Mouse (Mus musculus) liver, embryonic 11.5 days (tissue): ENCODE data around the gene Lrig3. TPM values are rescaled to one million over a fixed set of nuclear protein-coding genes. Genes with fewer than 3 reads are reported as not detected.
A peak's percentile ranks its signal among the peaks of the same experiment; 100 is the strongest.

Experiments used
- ATAC-seq: fragments of 200-750 bp; cut with Nextera tagmentation; replicated peaks from 2 replicates; pipeline ENCODE4 v1.8.0; 2017; ENCODE audit warnings: moderate number of reproducible peaks, mild to moderate bottlenecking, moderate TSS enrichment, moderate library complexity; ENCODE audit not compliant: low FRiP score
- DNase-seq: peaks from one replicate; pipeline ENCODE4 v3.0.0-alpha.2; 2017; ENCODE audit warnings: low spot score
- H3K27ac ChIP-seq: fragments of 300-500 bp; sonication (generic); 2 replicates; pipeline ENCODE4 v1.5.1; 2014; ENCODE audit warnings: mild to moderate bottlenecking, low read depth, low read length, control low read depth
- H3K27me3 ChIP-seq: fragments of 300-500 bp; sonication (generic); replicated peaks from 2 replicates; pipeline ENCODE4 v1.6.1; 2014; ENCODE audit warnings: low read length, mixed read lengths; ENCODE audit not compliant: control insufficient read depth, insufficient read depth
- H3K36me3 ChIP-seq: fragments of 300-500 bp; sonication (generic); 2 replicates; pipeline ENCODE4 v1.6.1; 2014; ENCODE audit warnings: mild to moderate bottlenecking, low read length, moderate library complexity, mixed read lengths; ENCODE audit not compliant: control insufficient read depth, insufficient read depth
- H3K4me1 ChIP-seq: fragments of 300-500 bp; sonication (generic); replicated peaks from 2 replicates; pipeline ENCODE4 v1.6.1; 2014; ENCODE audit warnings: low read length, mixed read lengths; ENCODE audit not compliant: control insufficient read depth, insufficient read depth
- H3K4me2 ChIP-seq: fragments of 300-500 bp; sonication (generic); 2 replicates; pipeline ENCODE4 v1.6.1; 2014; ENCODE audit warnings: mild to moderate bottlenecking, control low read depth, moderate library complexity
- H3K4me3 ChIP-seq: fragments of 300-500 bp; sonication (generic); 2 replicates; pipeline ENCODE4 v1.5.1; 2014; ENCODE audit warnings: low read depth, low read length, control low read depth
- H3K9ac ChIP-seq: fragments of 300-500 bp; sonication (generic); 2 replicates; pipeline ENCODE4 v1.6.1; 2014; ENCODE audit warnings: low read depth, low read length, control low read depth
- H3K9me3 ChIP-seq: fragments of 300-500 bp; sonication (generic); 2 replicates; pipeline ENCODE4 v1.6.1; 2016; ENCODE audit warnings: low read length, inconsistent platforms, mixed read lengths; ENCODE audit not compliant: control insufficient read depth
- whole genome bisulfite sequencing: fragments of 180-500 bp; shearing (Covaris S2); extraction: QIAGEN DNeasy Blood & Tissue Kit; methylation state at CpG from one replicate; pipeline ENCODE4 v1.1.7; 2014; 5-methylcytosine and 5-hydroxymethylcytosine counted together
- polyA plus RNA-seq: library from polyadenylated mRNA; unstranded; fragments of >200 nt; fragmentation: Nextera tagmentation; extraction: Ambion mirVana; gene quantifications from 2 replicates; pipeline ENCODE4 v1.2.1, GENCODE M21; 2014

The Lrig3 gene
- polyA plus RNA-seq, 1 experiment from 2014 or later: 3.6 TPM

DNA sequence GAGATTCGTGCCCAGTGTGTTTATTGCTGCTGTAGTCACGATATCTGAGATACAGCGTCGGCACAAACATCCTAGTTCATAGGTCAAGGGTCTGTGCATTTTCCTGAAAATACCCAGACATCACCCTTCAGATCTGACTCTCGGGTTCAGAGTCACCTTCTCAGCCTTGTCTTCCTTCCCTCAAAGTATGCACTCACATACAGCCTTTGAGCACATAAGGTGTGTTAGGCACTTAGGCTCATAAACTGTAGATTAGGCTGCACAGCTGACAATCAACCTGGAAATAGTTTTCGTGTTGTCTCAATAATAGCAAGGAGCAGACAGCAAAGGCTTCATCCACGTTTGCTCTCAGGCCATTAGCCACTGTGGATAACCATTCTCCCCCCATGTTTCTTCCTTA, 11.6 kb upstream of the Lrig3 start:
- Histone ChIP-seq H3K27ac (no peak overlapping the region), H3K4me2 (no peak overlapping the region), H3K9ac (no peak overlapping the region), H3K4me3 (no peak overlapping the region), H3K4me1 (no peaks in the 10 kb centered on the region), H3K36me3 (no peaks in the 10 kb centered on the region), H3K9me3 (no peaks in the 10 kb centered on the region), H3K27me3 (no peaks in the 10 kb centered on the region)
- DNase-seq: no peak
- 67% methylated on average over 7 of the region's 7 CpGs for whole genome bisulfite sequencing
- no peak for ATAC-seq

- Histone ChIP-seq H3K27ac (no peak overlapping the region), H3K27me3 (no peaks in the 10 kb centered on the region), H3K4me2 (no peak overlapping the region), H3K4me3 (no peak overlapping the region), H3K36me3 (no peaks in the 10 kb centered on the region), H3K9ac (no peak overlapping the region), H3K4me1 (no peaks in the 10 kb centered on the region), H3K9me3 (no peaks in the 10 kb centered on the region)
- ATAC-seq (no peak), DNase-seq (no peak)
- WGBS: 84% methylated on average over 12 of the region's 12 CpGs
Measured at GRCm38 (mm10) chr10:125954747-125955530, 11.0 kb upstream of the Lrig3 start.

DNA sequence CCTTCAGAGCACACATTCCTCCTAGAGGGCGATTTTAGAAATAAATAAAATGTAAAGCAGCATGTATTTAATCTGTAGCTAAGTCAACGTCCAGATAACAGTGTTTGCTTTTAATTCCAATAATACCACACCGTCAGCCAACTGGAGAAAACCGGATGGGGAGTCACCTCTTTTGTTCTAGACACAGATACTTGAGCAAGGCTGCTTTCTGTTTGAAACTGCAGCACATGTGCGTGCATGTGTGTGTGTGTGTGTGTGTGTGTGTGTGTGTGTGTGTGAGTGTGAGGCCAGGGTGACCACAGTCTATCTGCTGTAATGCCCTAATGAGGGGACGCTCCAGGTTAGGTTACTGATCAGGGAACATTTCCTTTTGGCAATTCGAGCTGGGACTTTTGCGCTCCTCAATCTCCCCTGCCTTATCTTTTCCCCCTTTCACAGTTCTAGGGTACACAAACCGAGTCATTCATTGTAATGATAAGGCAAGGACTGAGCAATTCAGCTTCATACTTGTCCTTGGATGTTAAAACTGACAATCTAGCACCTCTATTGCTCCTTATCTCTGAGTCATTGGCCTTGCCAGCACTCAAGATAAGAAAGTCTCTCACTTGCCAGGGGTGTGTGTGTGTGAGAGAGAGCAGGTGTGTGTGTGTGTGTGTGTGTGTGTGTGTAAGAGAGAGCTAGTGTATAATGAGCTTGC, 4.4 kb upstream of the Lrig3 start:
- Histone ChIP-seq H3K36me3 (no peaks in the 10 kb centered on the region), H3K9me3 (no peaks in the 10 kb centered on the region), H3K4me2 (no peak overlapping the region), H3K4me3 (no peak overlapping the region), H3K4me1 (no peaks in the 10 kb centered on the region; the same call in 1 of the 2 replicates), H3K27me3 (peaks cover 6% of the 10 kb centered on the region), H3K9ac (no peak overlapping the region), H3K27ac (no peak overlapping the region)
- DNase-seq: no peak
- WGBS: 32% methylated on average over 9 of the region's 9 CpGs
- no peak for ATAC-seq

DNA sequence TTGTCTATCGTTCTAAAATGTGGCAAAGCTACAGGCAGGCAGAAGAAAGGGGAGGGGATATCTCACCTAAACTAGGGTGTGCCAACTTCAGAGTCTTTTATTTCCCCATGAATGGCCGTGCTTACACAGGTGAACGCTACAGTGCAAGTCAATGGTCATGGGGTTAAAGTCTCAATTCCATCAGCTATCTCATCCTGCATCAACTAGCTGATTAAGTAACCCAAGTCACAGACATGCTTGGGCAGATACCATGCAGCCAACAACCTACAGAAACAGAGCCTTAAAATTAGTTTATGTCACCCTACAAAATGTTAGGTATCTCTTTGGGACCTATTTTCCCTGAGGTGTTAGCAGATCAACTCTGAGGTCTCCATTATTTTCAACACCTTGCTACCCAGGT, 1.3 kb upstream of the Lrig3 start:
- Histone ChIP-seq H3K9me3 (no peaks in the 10 kb centered on the region), H3K27me3 (peaks cover 16% of the 10 kb centered on the region)
- 84% methylated on average over 3 of the region's 3 CpGs for WGBS

DNA sequence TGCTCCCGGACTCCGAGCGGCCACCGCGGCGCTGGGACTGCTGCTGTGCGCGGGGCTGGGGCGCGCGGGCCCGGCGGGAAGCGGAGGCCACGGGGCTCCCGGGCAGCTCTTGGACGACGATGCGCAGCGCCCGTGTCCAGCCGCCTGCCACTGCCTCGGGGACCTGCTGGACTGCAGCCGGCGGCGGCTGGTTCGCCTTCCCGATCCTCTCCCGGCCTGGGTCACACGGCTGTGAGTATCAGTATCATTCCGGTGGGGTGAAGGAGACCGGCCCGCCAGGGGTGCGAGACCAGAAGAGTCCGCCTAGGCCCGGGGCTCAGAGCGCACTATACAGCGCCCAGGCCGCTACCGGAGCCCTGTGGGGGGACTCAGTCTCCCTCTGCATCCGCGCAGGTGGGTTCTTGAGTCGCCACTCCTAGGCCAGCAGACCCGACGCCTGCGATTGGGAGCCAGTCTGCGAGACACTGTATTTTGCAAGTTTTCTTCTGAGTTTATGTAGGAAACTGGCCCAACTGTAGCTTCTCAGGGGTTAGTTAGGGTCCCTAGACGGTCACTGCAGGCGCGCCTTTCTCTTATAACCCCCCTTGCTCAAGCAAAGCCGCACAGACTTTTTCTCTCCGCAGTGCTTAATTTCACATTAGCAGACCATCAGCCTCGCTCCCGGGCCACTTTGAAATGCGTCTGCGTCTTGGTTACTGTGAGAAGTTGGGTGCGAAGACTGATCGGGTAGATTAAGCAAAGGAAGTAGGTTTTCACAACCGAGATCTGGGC, 698 bp downstream of the Lrig3 start:
- H3K4me2 ChIP-seq: peak overlapping the region; percentile 68
- peak overlapping the region; percentile 58 for H3K4me3 ChIP-seq
- peaks cover 16% of the 10 kb centered on the region for H3K27me3 ChIP-seq
- under 1% methylated on average over 56 of the region's 59 CpGs for WGBS
- peak overlapping the region; percentile 51 for H3K9ac ChIP-seq
- no peaks in the 10 kb centered on the region; the same call in 1 of the 2 replicates for H3K4me1 ChIP-seq
- peak; percentile 68 for DNase-seq
- no peaks in the 10 kb centered on the region for H3K9me3 ChIP-seq
- peak; percentile 56 for ATAC-seq
- peak overlapping the region; percentile 23 for H3K27ac ChIP-seq
- no peaks in the 10 kb centered on the region for H3K36me3 ChIP-seq

More for the DNA sequence above, 1.3 kb upstream of the Lrig3 start:
- DNase-seq: no peak
- no peak for ATAC-seq
- Histone ChIP-seq H3K27ac (no peak overlapping the region), H3K9ac (no peak overlapping the region), H3K4me3 (no peak overlapping the region), H3K4me2 (no peak overlapping the region), H3K4me1 (no peaks in the 10 kb centered on the region; the same call in 1 of the 2 replicates), H3K36me3 (no peaks in the 10 kb centered on the region)

DNA sequence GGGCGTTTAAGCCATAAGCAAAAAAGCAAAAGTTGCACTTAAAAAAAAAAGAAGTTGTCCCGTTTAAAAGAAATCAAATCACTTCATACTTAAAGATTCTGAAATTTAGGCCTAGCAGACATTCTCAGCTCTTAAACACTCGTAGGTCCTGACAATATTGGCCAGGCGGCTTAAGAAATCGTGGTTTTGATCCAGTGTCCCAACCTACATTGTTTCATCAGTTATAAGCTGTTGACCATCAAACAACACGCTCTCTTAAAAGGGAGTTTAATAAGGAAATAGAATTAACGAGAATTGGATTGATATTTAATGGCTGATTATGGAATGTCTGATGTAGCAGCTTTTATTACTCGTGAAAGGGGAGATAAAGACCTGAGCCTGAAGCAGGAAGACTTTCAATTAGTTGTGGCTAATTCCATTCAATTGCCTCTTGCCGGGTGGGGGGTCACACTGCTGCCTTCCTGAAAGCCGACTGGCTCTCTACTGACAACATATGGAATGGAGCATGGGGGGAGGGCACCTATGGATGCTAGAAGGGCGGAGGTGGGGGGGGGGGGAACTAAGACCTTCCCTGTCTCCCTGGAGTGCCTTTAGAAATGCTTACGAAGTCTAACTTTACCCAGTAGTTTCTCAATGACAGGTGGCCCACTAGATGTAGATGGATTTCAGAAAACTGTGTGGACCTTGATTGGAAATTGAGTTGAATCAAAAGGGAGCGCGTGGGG, 1.6 kb downstream of the Lrig3 start:
- DNase-seq (no peak), ATAC-seq (no peak)
- Histone ChIP-seq H3K4me2 (peak overlapping the region; percentile 68), H3K4me1 (no peaks in the 10 kb centered on the region; the same call in 1 of the 2 replicates), H3K27me3 (peaks cover 16% of the 10 kb centered on the region), H3K27ac (no peak overlapping the region), H3K9me3 (no peaks in the 10 kb centered on the region), H3K9ac (no peak overlapping the region), H3K4me3 (peak overlapping the region; percentile 58), H3K36me3 (no peaks in the 10 kb centered on the region)
- 13% methylated on average over 14 of the region's 14 CpGs for WGBS

GRCm38 (mm10) chr10:125968191-125969132, 2.5 kb downstream of the Lrig3 start:
- no peak for ATAC-seq
- Histone ChIP-seq H3K4me3 (peak overlapping the region; percentile 58), H3K9me3 (no peaks in the 10 kb centered on the region), H3K27ac (no peak overlapping the region), H3K9ac (no peak overlapping the region), H3K27me3 (peaks cover 16% of the 10 kb centered on the region), H3K4me1 (no peaks in the 10 kb centered on the region; the same call in 1 of the 2 replicates), H3K4me2 (peak overlapping the region; percentile 68), H3K36me3 (no peaks in the 10 kb centered on the region)
- DNase-seq: no peak
- WGBS: 30% methylated on average over 16 of the region's 16 CpGs
